Mouse (Mus musculus) neutrophil, adult 83 days (primary cell): Measurements from ENCODE around the gene Hist2h3c1. TPM values are rescaled to one million over a fixed set of nuclear protein-coding genes. Genes with fewer than 3 reads are reported as not detected.

Source experiments
- total RNA-seq, 2 experiments: library from RNA; stranded (reverse); gene quantifications; one replicate each; pipeline ENCODE4 v1.2.4; 2023

Hist2h3c1 gene
- not detected for total RNA-seq

DNA sequence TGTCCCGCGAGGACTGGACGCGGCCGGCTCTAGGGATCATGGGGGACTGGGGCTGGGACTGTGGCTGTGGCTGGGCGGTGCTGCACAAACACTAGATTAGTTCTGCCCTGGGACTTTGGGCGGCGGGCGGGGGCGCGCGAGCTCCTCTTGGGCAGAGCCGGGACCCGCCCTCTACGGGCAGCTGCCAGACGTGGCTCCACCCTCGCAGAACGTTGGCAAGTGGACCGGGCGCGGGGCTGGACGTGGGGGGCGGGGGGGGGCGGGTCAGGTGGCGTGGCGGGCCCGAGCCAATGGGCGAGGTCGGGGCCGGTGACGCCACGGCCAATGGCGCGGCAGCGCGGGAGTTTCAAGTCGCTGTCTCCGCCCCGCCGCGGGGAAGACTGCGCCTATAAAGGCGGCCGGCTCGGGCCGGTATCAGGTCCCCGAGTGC is at the start of gene Hist2h3c1:
Gene Hist2h3c1 (plus strand): TSS at position 259 of the 430 bp plus-strand sequence.

DNA sequence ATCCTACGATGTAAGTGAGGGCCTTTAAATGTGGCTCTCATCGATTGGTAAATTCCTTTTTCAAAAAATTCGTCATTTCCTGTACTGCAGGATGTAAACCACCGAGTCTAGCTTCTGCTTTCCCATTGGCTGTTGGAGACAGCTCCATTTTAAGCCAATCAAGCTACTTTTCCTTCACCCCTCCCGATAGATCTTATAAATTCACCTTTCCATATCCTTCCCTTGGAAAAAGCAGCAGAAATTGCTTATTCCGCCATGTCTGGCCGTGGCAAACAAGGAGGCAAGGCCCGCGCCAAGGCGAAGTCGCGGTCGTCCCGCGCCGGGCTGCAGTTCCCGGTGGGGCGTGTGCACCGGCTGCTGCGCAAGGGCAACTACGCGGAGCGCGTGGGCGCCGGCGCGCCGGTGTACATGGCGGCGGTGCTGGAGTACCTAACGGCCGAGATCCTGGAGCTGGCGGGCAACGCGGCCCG is 26.8 kb upstream of the Hist2h3c1 start, which contains the start of the genes Bola1 and Hist2h2ab:
Gene Bola1 (minus strand): TSS at position 49 of the 470 bp plus-strand sequence.
Gene Hist2h2ab (plus strand): TSS at position 205 of the 470 bp plus-strand sequence.

DNA sequence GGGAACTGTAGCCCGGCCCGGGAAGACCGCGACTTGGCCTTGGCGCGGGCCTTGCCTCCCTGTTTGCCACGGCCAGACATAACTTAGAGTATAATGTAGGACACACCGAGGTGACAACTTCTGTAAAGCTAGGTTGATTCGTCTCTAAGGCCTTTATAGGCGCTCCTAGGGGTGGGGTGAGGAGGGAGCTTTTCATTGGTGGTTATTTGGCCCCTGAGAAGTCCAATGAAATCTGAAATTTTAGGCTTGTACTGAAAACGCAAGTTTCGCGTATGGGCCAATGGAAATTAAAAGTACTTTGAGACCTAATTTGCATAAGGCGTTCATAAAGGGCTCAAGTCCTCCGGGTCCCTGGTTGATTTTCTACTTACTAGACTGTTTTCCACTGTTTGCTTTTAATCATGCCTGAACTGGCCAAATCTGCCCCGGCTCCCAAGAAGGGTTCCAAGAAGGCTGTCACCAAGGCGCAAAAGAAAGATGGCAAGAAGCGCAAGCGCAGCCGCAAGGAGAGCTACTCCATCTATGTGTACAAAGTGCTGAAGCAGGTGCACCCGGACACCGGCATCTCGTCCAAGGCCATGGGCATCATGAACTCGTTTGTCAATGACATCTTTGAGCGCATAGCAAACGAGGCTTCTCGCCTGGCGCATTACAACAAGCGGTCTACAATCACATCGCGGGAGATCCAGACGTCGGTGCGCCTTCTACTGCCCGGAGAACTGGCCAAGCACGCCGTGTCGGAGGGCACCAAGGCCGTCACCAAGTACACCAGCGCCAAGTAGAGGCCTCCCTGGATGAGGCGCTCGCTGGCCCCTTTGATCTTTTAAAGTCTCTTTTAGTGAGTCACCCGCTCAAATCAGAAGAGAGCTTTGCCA is 25.5 kb upstream of the Hist2h3c1 start, which contains the start of the genes Hist2h2ac and Hist2h2be:
Gene Hist2h2ac (minus strand): TSS at position 116 of the 875 bp plus-strand sequence.
Gene Hist2h2be (plus strand): TSS at position 355 of the 875 bp plus-strand sequence.

DNA sequence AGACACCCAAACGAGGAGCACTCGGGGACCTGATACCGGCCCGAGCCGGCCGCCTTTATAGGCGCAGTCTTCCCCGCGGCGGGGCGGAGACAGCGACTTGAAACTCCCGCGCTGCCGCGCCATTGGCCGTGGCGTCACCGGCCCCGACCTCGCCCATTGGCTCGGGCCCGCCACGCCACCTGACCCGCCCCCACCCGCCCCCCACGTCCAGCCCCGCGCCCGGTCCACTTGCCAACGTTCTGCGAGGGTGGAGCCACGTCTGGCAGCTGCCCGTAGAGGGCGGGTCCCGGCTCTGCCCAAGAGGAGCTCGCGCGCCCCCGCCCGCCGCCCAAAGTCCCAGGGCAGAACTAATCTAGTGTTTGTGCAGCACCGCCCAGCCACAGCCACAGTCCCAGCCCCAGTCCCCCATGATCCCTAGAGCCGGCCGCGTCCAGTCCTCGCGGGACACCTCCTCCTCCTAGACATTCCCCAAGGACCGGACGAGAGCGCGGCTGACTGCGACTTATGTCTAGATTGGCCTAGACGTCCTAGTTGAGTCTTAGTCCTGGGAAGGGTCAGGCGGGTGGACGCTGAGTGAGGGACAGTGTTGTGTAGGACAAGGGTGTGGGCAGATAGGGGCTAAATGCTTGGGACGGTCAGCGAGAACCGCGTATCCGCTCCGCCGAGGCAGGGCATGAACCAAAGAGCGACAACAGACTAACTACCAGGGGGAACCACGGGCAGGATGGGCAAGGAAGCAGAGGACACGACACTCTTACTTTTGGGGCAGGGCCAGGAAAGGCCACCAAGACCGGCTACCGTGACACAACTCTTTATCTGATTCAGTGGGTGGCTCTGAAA is 7.3 kb upstream of the Hist2h3c1 start, which contains the start of gene Hist2h3c2:
Gene Hist2h3c2 (minus strand): TSS at position 174 of the 840 bp plus-strand sequence.

DNA sequence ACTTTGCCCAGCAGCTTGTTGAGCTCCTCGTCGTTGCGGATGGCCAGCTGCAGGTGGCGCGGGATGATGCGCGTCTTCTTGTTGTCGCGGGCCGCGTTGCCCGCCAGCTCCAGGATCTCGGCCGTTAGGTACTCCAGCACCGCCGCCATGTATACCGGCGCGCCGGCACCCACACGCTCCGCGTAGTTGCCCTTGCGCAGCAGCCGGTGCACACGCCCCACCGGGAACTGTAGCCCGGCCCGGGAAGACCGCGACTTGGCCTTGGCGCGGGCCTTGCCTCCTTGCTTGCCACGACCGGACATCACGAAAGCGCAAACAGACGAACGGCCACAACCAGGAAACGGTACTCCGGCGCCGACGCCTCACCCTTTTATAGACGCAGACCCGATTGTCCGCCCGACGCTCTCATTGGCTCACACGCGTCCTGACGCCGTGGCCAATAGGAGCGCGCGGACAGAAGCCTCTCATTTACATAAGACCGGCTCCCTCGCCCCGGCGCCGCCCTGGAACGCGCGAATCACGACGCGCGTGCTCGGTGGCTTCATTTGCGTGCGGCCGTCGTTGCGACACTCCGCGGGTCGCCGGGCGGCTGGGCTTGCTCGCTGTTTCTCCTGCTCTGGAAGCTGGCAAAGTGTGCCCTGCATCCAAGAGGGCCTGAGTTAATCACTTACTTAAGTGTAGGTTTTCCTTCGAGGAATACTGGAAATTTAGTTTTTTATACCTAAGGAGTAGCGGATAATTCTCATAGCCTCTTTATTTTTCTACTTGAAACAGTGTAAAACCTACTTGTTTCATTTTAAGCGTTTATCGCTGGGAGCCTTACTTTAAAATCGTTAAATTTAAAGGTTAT is 6.3 kb upstream of the Hist2h3c1 start, which contains the start of gene Hist2h2aa2:
Gene Hist2h2aa2 (minus strand): TSS at position 328 of the 850 bp plus-strand sequence.

DNA sequence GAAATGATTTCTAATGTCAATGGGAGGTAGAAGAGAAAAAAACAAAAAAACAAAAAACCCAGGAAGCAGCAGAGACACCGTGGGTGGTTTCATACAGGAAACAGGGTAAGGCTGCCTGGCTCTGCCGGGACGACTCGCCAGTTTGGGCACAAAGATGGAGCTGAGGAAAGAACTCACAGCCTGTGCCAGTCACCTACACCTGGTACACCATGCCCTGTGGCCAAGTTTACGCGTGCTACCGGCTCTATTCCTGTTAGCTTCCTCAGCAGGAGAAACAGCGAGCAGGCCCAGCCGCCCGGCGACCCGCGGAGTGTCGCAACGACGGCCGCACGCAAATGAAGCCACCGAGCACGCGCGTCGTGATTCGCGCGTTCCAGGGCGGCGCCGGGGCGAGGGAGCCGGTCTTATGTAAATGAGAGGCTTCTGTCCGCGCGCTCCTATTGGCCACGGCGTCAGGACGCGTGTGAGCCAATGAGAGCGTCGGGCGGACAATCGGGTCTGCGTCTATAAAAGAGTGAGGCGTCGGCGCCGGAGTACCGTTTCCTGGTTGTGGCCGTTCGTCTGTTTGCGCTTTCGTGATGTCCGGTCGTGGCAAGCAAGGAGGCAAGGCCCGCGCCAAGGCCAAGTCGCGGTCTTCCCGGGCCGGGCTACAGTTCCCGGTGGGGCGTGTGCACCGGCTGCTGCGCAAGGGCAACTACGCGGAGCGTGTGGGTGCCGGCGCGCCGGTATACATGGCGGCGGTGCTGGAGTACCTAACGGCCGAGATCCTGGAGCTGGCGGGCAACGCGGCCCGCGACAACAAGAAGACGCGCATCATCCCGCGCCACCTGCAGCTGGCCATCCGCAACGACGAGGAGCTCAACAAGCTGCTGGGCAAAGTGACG is 1.2 kb upstream of the Hist2h3c1 start, which contains the start of gene Hist2h2aa1:
Gene Hist2h2aa1 (plus strand): TSS at position 495 of the 884 bp plus-strand sequence.

DNA sequence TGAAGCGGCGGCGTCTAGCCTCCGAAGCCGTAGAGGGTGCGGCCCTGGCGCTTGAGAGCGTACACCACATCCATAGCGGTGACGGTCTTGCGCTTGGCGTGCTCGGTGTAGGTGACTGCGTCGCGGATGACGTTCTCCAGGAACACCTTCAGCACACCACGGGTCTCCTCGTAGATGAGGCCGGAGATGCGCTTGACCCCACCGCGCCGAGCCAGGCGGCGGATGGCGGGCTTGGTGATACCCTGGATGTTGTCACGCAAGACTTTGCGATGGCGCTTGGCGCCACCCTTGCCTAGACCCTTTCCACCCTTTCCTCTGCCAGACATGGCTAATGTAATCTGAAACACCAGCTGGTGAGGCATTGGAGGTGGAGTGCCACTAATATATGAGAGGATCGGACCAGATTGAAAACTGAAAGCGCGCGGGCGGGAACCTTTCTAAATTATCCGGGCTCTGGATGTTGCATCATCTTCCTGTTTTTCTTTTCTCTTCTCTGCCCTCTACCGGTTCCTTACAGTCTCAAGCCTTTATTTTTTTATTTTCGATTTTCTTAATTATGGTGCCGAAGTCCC is 16.6 kb downstream of the Hist2h3c1 start, which contains the start of gene Hist2h4:
Gene Hist2h4 (minus strand): TSS at position 333 of the 572 bp plus-strand sequence.

DNA sequence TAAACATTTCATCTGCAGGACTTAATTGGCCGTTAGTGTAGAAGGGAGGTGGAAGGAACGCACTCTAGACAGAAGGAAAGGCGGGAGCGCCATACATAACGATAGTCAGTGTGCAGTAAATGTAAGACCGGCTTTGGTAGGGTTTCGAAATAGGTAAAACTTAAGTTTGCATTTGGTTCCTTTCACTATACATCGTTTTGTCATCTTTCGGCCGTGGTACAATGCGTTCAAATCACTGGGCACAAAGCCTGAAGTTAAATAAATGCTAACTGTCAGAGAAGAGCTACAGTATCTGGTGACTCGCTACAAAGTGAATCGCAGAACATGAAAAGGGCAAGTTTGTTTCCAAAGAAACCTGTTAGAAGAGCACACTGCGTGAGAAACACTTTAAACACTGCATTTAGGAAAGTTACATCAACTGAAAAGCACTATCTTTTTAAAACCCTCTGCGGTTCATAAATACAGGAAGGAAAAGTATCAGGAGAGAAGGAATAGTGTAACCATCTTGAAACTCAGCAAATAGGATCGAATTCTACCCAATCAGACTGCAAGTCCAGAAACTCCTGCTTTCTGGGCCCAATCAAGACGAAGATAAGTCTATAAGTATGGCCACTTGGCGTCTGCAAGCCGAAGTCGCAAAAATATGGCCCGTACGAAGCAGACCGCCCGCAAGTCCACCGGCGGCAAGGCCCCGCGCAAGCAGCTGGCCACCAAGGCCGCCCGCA is 21.7 kb downstream of the Hist2h3c1 start, which contains the start of gene Hist2h3b:
Gene Hist2h3b (plus strand): TSS at position 604 of the 725 bp plus-strand sequence.

DNA sequence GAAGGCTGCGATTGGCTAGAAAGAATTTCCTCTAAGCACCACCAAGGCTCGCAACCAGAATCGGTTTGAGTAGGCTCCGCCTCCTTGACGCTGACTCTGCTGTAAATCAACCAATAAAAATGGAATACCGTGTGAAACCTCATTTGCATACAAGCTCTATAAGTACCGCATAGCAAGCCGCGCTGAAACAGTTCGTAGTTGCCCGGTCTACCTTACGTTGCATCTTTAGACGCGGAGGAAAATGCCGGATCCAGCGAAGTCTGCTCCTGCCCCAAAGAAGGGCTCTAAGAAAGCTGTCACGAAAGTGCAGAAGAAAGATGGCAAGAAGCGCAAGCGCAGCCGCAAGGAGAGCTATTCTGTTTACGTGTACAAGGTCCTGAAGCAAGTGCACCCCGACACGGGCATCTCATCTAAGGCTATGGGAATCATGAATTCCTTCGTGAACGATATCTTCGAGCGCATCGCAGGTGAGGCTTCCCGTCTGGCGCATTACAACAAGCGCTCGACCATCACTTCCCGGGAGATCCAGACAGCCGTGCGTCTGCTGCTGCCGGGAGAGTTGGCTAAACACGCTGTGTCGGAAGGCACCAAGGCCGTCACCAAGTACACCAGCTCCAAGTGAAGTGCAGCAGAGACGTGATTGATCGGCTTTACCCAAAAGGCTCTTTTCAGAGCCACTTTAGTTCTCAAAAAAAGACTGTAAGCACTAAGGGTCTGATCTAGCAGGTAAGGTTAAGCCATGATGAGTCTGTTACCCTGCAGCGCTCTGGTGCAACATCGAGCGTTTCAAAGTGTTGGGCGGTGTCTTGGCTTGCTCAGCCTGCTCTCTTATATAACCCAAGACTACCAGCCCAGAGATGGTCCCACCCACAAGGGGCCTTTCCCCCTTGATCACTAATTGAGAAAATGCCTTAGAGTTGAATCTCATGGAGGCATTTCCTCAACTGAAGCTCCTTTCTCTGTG is 23.3 kb downstream of the Hist2h3c1 start, which contains the start of gene Hist2h2bb:
Gene Hist2h2bb (plus strand): TSS at position 242 of the 964 bp plus-strand sequence.

DNA sequence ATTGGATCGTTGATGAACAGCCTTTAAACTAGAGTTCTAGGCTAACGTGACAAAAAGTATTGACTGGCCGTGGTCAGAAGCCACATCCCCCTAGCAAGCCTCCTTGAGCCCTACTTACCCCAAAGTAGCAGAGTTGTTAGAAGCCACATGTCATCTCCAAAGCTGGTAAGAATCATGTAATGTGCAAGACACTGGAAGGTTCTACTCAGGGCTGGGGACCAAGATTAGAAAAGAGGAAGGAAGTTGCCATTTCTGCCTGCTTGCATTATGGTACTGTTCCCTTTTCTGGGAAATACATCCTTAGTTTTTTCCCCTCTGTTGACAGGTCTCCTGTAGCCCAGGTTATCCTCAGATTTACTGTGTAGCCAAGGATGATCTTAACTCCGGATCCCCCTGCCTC is 47.3 kb downstream of the Hist2h3c1 start, which contains the start of gene Fcgr1:
Gene Fcgr1 (minus strand): TSS at position 183 of the 400 bp plus-strand sequence.

Other genes with a start within 250 kb of the Hist2h3c1 start
- gene Vps45, start 188.2 kb upstream of the Hist2h3c1 start, total RNA-seq, result 10 to 100 TPM; 13.5 to 17.9 TPM
- 10 to 100 TPM; 15.9 to 17.8 TPM for gene Otud7b, start 142.2 kb upstream of the Hist2h3c1 start, total RNA-seq
- gene Mtmr11, start 84.7 kb upstream of the Hist2h3c1 start, total RNA-seq, result not detected
- gene Sf3b4, start 74.4 kb upstream of the Hist2h3c1 start, total RNA-seq, result 10 to 100 TPM; 39.0 to 40.5 TPM
- gene Sv2a, start 65.5 kb upstream of the Hist2h3c1 start, total RNA-seq, result under 1 TPM; 0.42 to 0.75 TPM
- gene Bola1, start 27.0 kb upstream of the Hist2h3c1 start, total RNA-seq, result 10 to 100 TPM in 1 of 2 experiments, 1 to 10 TPM in 1; 5.7 to 11.1 TPM
- gene Hist2h2ab, start 26.8 kb upstream of the Hist2h3c1 start, total RNA-seq, result 10 to 100 TPM; 20.9 to 23.1 TPM
- 100 to 1,000 TPM; 424 to 490 TPM for gene Hist2h2ac, start 25.8 kb upstream of the Hist2h3c1 start, total RNA-seq
- 1 to 10 TPM; 3.7 to 6.5 TPM for gene Hist2h2be, start 25.6 kb upstream of the Hist2h3c1 start, total RNA-seq
- gene Hist2h3c2, start 7.6 kb upstream of the Hist2h3c1 start, total RNA-seq, result 100 to 1,000 TPM; 496 to 503 TPM
- gene Hist2h2aa2, start 6.4 kb upstream of the Hist2h3c1 start, total RNA-seq, result 1,000 to 10,000 TPM; 3,196 to 3,522 TPM
- 10 to 100 TPM in 1 of 2 experiments, 1 to 10 TPM in 1; 6.3 to 13.0 TPM for gene Hist2h2aa1, start 1.2 kb upstream of the Hist2h3c1 start, total RNA-seq
- gene Hist2h4, start 16.6 kb downstream of the Hist2h3c1 start, total RNA-seq, result 100 to 1,000 TPM; 251 to 296 TPM
- 1,000 to 10,000 TPM; 2,401 to 2,465 TPM for gene Hist2h3b, start 22.0 kb downstream of the Hist2h3c1 start, total RNA-seq
- 1,000 to 10,000 TPM; 1,933 to 2,040 TPM for gene Hist2h2bb, start 23.1 kb downstream of the Hist2h3c1 start, total RNA-seq
- 1 to 10 TPM; 3.4 to 4.2 TPM for gene Fcgr1, start 47.3 kb downstream of the Hist2h3c1 start, total RNA-seq
- gene BC107364, start 205.6 kb downstream of the Hist2h3c1 start, total RNA-seq, result not detected